Mouse (Mus musculus) NIH3T3 (cell line): ENCODE data around the gene Helb.

Experiments used
- DNase-seq: peaks from one replicate; pipeline ENCODE4 v3.0.0-alpha.2; 2012; ENCODE audit warnings: low read depth

Gene Helb

GRCm38 (mm10) chr10:120092548-120092947, 20.2 kb downstream of the Helb start:
- DNase-seq: peak; percentile 27

- DNase-seq: no peak
Observed at GRCm38 (mm10) chr10:120077850-120078249, 34.9 kb downstream of the Helb start.

- DNase-seq: no peak
Observed at GRCm38 (mm10) chr10:120066319-120066718, 46.5 kb downstream of the Helb start.

- DNase-seq: peak; percentile 82
Observed at GRCm38 (mm10) chr10:120064424-120064823, 48.4 kb downstream of the Helb start.

GRCm38 (mm10) chr10:120061238-120062130, 51.3 kb downstream of the Helb start:
- DNase-seq: peak; percentile 24

- peak; percentile 66 for DNase-seq
Observed at GRCm38 (mm10) chr10:120060579-120061237, 52.1 kb downstream of the Helb start.

GRCm38 (mm10) chr10:120044714-120045234, 68.0 kb downstream of the Helb start:
- DNase-seq: no peak

- DNase-seq: no peak
Observed at GRCm38 (mm10) chr10:120044237-120044636, 68.5 kb downstream of the Helb start.

- DNase-seq: no peak
Observed at GRCm38 (mm10) chr10:120038194-120038593, 74.6 kb downstream of the Helb start.

- DNase-seq: no peak
Observed at GRCm38 (mm10) chr10:120035824-120036223, 77.0 kb downstream of the Helb start.

- no peak for DNase-seq
Observed at GRCm38 (mm10) chr10:120035211-120035733, 77.5 kb downstream of the Helb start.

GRCm38 (mm10) chr10:120033866-120034265, 78.9 kb downstream of the Helb start:
- no peak for DNase-seq
